Mouse (Mus musculus) CH12.LX (cell line): ENCODE measurements at regions not wholly inside any gene's neighbourhood (a gene's known extent, or its start where the extent isn't known, plus 50 kb on each side); places are given as distances from the start of the nearest gene placed in this dataset.

ENCODE experiments used
- DNase-seq: peaks from one replicate; pipeline ENCODE4 v3.0.0-alpha.2; 2013; ENCODE audit errors: extremely low read depth
- H3K27ac ChIP-seq: 2 replicates; pipeline ENCODE4 v1.5.1; 2012; ENCODE audit warnings: low read depth, mild to moderate bottlenecking, control low read depth, moderate library complexity; ENCODE audit not compliant: insufficient read depth
- H3K27me3 ChIP-seq: replicated peaks from 2 replicates; pipeline ENCODE3; 2012; ENCODE audit warnings: inconsistent platforms
- H3K36me3 ChIP-seq, 2 experiments: replicated peaks in 1 of 2; 2 replicates each; pipeline versions ENCODE3 to v1.6.1; 2012; ENCODE audit warnings: inconsistent platforms in 1 of 2, low read length in 1 of 2, mild to moderate bottlenecking in 1 of 2, mixed read lengths in 1 of 2, moderate library complexity in 1 of 2; ENCODE audit not compliant: control insufficient read depth in 1 of 2, insufficient read depth in 1 of 2
- H3K4me1 ChIP-seq, 2 experiments: 2 replicates each; pipeline ENCODE4 v1.6.1; 2012; ENCODE audit warnings: inconsistent platforms in 1 of 2, moderate library complexity in 1 of 2; ENCODE audit not compliant: insufficient read depth in 2 of 2, control insufficient read depth in 1 of 2
- H3K4me2 ChIP-seq: 2 replicates; pipeline ENCODE4 v1.6.1; 2012; ENCODE audit warnings: low read depth, mild to moderate bottlenecking, control low read depth; ENCODE audit not compliant: poor library complexity, insufficient read depth, severe bottlenecking
- H3K4me3 ChIP-seq, 3 experiments: fragments of 150-350 bp in 1 of 3; sonication (generic) in 1 of 3; replicated peaks in 1 of 3; 2 replicates each; pipeline versions ENCODE3 to v1.5.1; 2011 to 2012; ENCODE audit warnings: low read depth in 2 of 3, low read length in 2 of 3, mild to moderate bottlenecking in 2 of 3, moderate library complexity in 2 of 3, control low read depth in 1 of 3, improper control_type of control experiment in 1 of 3, inconsistent platforms in 1 of 3, mixed read lengths in 1 of 3; ENCODE audit not compliant: poor library complexity in 1 of 3
- H3K79me2 ChIP-seq: replicated peaks from 2 replicates; pipeline ENCODE4 v1.6.1; 2012; ENCODE audit warnings: mild to moderate bottlenecking, moderate library complexity; ENCODE audit not compliant: control insufficient read depth, poor library complexity, insufficient read depth, severe bottlenecking; ENCODE audit errors: extremely low read depth
- H3K9ac ChIP-seq: 2 replicates; pipeline ENCODE4 v1.6.1; 2012; ENCODE audit warnings: low read depth, mild to moderate bottlenecking, control low read depth, moderate library complexity; ENCODE audit not compliant: insufficient read depth
- H3K9me3 ChIP-seq: replicated peaks from 2 replicates; pipeline ENCODE3; 2012; ENCODE audit warnings: low read length, inconsistent platforms, mixed read lengths
- EP300 ChIP-seq: IDR thresholded peaks from 2 replicates; pipeline ENCODE4 v1.6.1; 2011; ENCODE audit warnings: low read length, improper control_type of control experiment
- ETS1 ChIP-seq: conservative IDR thresholded peaks from 2 replicates; pipeline ENCODE4 v1.6.1; 2012; ENCODE audit warnings: low read depth, mild to moderate bottlenecking, inconsistent platforms, low read length, improper control_type of control experiment, moderate library complexity
- IRF4 ChIP-seq: IDR thresholded peaks from 2 replicates; pipeline ENCODE4 v1.6.1; 2014; ENCODE audit warnings: low read depth, mild to moderate bottlenecking, inconsistent platforms, low read length, improper control_type of control experiment
- MXI1 ChIP-seq: IDR thresholded peaks from 2 replicates; pipeline ENCODE4 v1.6.1; 2011; ENCODE audit warnings: mild to moderate bottlenecking, low read depth, low read length, improper control_type of control experiment
- dilution Hi-C: fragments of 300-500 bp; cut with MboI; formaldehyde crosslinking; loops from 2 replicates; pipeline ENCODE4 v1.14.3; 2020; ENCODE audit warnings: low sequenced_read_pairs; ENCODE audit not compliant: extremely low pct_unique_long_range_greater_than_20kb, extremely low pct_ligation_motif_present
- in situ Hi-C: fragments of 300-500 bp; cut with MboI; formaldehyde crosslinking; loops from 3 replicates; pipeline ENCODE4 v1.14.3; 2019; ENCODE audit warnings: low sequenced_read_pairs, low pct_ligation_motif_present, low pct_unique_long_range_greater_than_20kb, mixed read lengths

- dilution Hi-C loops (no loop called here), in situ Hi-C loops (no loop called here)
- Histone ChIP-seq H3K4me3 (peak overlapping the region in 1 of 3 experiments; percentile 1), H3K9me3 (no peaks in the 10 kb centered on the region), H3K36me3 (no peaks in the 10 kb centered on the region), H3K27me3 (no peaks in the 10 kb centered on the region), H3K4me1 (peaks cover 4% of the 10 kb centered on the region in 2 experiments; a peak in 2 of 4 replicates), H3K79me2 (no peaks in the 10 kb centered on the region), H3K9ac (no peak overlapping the region), H3K27ac (no peak overlapping the region), H3K4me2 (peak overlapping the region; percentile 93)
- TF ChIP-seq ETS1 (peak; percentile 92), EP300 (peak; percentile 36), MXI1 (no peak), IRF4 (peak; percentile 57)
- DNase-seq = peak; percentile 11
Measured at GRCm38 (mm10) chr3:22331240-22331639, 254.8 kb downstream of the Tbl1xr1 start.
